Mouse (Mus musculus) neural tube, embryonic 14.5 days (tissue): ENCODE measurements around the gene Utp6. TPM values are rescaled to one million over a fixed set of nuclear protein-coding genes. Genes with fewer than 3 reads are reported as not detected.

Source experiments
- ATAC-seq: fragments of 200-750 bp; cut with Nextera tagmentation; 2 replicates; pipeline ENCODE4 v1.8.0; 2017; ENCODE audit warnings: low read depth, mild to moderate bottlenecking, moderate TSS enrichment, moderate library complexity
- H3K27ac ChIP-seq: fragments of 300-500 bp; sonication (generic); 2 replicates; pipeline ENCODE4 v1.5.1; 2014; ENCODE audit warnings: low read depth, mild to moderate bottlenecking, control low read depth, low read length, moderate library complexity, mixed read lengths
- H3K27me3 ChIP-seq: fragments of 300-500 bp; sonication (generic); 2 replicates; pipeline ENCODE4 v1.6.1; 2014; ENCODE audit warnings: low read length; ENCODE audit not compliant: control insufficient read depth, insufficient read depth
- H3K36me3 ChIP-seq: fragments of 300-500 bp; sonication (generic); 2 replicates; pipeline ENCODE4 v1.6.1; 2014; ENCODE audit warnings: low read length, mixed read lengths; ENCODE audit not compliant: control insufficient read depth, insufficient read depth
- H3K4me1 ChIP-seq: fragments of 300-500 bp; sonication (generic); 2 replicates; pipeline ENCODE4 v1.6.1; 2014; ENCODE audit warnings: low read length; ENCODE audit not compliant: control insufficient read depth, insufficient read depth
- H3K4me2 ChIP-seq: fragments of 300-500 bp; sonication (generic); 2 replicates; pipeline ENCODE4 v1.6.1; 2014; ENCODE audit warnings: mild to moderate bottlenecking, low read depth, low read length, control low read depth
- H3K4me3 ChIP-seq: fragments of 300-500 bp; sonication (generic); 2 replicates; pipeline ENCODE4 v1.5.1; 2014; ENCODE audit warnings: low read depth, low read length, control low read depth, mixed read lengths
- H3K9ac ChIP-seq: fragments of 300-500 bp; sonication (generic); replicated peaks from 2 replicates; pipeline ENCODE4 v1.6.1; 2014; ENCODE audit warnings: low read depth, mild to moderate bottlenecking, control low read depth, low read length, mixed read lengths
- H3K9me3 ChIP-seq: fragments of 300-500 bp; sonication (generic); 2 replicates; pipeline ENCODE4 v1.6.1; 2016; ENCODE audit warnings: low read length; ENCODE audit not compliant: control insufficient read depth
- WGBS: fragments of 180-500 bp; shearing (Covaris S2); extraction: QIAGEN DNeasy Blood & Tissue Kit; methylation state at CpG from one replicate; pipeline ENCODE4 v1.1.7; 2014; 5-methylcytosine and 5-hydroxymethylcytosine counted together
- polyA plus RNA-seq: library from polyadenylated mRNA; unstranded; fragments of >200 nt; fragmentation: Nextera tagmentation; extraction: Ambion mirVana; gene quantifications from 2 replicates; pipeline ENCODE4 v1.2.1, GENCODE M21; 2014

Utp6 gene
- polyA plus RNA-seq, 1 experiment from 2014 or later = 42.8 TPM

- no peak overlapping the region for H3K9ac ChIP-seq
- H3K36me3 ChIP-seq = no peaks in the 10 kb centered on the region
- no peak for ATAC-seq
- H3K27ac ChIP-seq = no peak overlapping the region
- H3K27me3 ChIP-seq = no peaks in the 10 kb centered on the region
- H3K4me1 ChIP-seq = no peaks in the 10 kb centered on the region
- H3K9me3 ChIP-seq = no peaks in the 10 kb centered on the region
- H3K4me2 ChIP-seq = no peak overlapping the region
- WGBS = 86% methylated on average over 1 of the region's 1 CpGs
- H3K4me3 ChIP-seq = no peak overlapping the region
Measured at GRCm38 (mm10) chr11:79922766-79923165, 39.4 kb downstream of the Utp6 start.

GRCm38 (mm10) chr11:79922157-79922556 is 40.0 kb downstream of the Utp6 start:
- Histone ChIP-seq H3K4me1 (no peaks in the 10 kb centered on the region), H3K27me3 (no peaks in the 10 kb centered on the region), H3K4me3 (no peak overlapping the region), H3K36me3 (no peaks in the 10 kb centered on the region), H3K27ac (no peak overlapping the region), H3K9me3 (no peaks in the 10 kb centered on the region), H3K4me2 (no peak overlapping the region), H3K9ac (no peak overlapping the region)
- WGBS = 84% methylated on average over 3 of the region's 3 CpGs
- no peak for ATAC-seq

- H3K4me2 ChIP-seq = no peak overlapping the region
- no peaks in the 10 kb centered on the region for H3K36me3 ChIP-seq
- WGBS = 62% methylated on average over 5 of the region's 5 CpGs
- no peaks in the 10 kb centered on the region for H3K9me3 ChIP-seq
- no peak overlapping the region for H3K9ac ChIP-seq
- H3K27ac ChIP-seq = no peak overlapping the region
- H3K27me3 ChIP-seq = no peaks in the 10 kb centered on the region
- H3K4me1 ChIP-seq = no peaks in the 10 kb centered on the region
- no peak for ATAC-seq
- H3K4me3 ChIP-seq = no peak overlapping the region
Measured at GRCm38 (mm10) chr11:79920505-79921025, 41.6 kb downstream of the Utp6 start.

- Histone ChIP-seq H3K4me3 (no peak overlapping the region), H3K27me3 (no peaks in the 10 kb centered on the region), H3K9me3 (no peaks in the 10 kb centered on the region), H3K36me3 (no peaks in the 10 kb centered on the region), H3K4me2 (no peak overlapping the region), H3K27ac (no peak overlapping the region), H3K9ac (no peak overlapping the region), H3K4me1 (no peaks in the 10 kb centered on the region)
- 26% methylated on average over 13 of the region's 13 CpGs for WGBS
- ATAC-seq = peak; percentile 54; the same call in 1 of the 2 replicates
Measured at GRCm38 (mm10) chr11:79919685-79920504, 42.3 kb downstream of the Utp6 start.

- no peak for ATAC-seq
- no peak overlapping the region for H3K9ac ChIP-seq
- H3K36me3 ChIP-seq = no peaks in the 10 kb centered on the region
- H3K4me3 ChIP-seq = no peak overlapping the region
- H3K27me3 ChIP-seq = no peaks in the 10 kb centered on the region
- 35% methylated on average over 9 of the region's 9 CpGs for WGBS
- no peak overlapping the region for H3K27ac ChIP-seq
- no peak overlapping the region for H3K4me2 ChIP-seq
- H3K4me1 ChIP-seq = no peaks in the 10 kb centered on the region
- no peaks in the 10 kb centered on the region for H3K9me3 ChIP-seq
Measured at GRCm38 (mm10) chr11:79915696-79916349, 46.4 kb downstream of the Utp6 start.

GRCm38 (mm10) chr11:79908600-79909483 is 53.3 kb downstream of the Utp6 start:
- Histone ChIP-seq H3K4me1 (no peaks in the 10 kb centered on the region), H3K4me3 (no peak overlapping the region), H3K27me3 (no peaks in the 10 kb centered on the region), H3K27ac (peak overlapping the region; percentile 28; the same call in 1 of the 2 replicates), H3K4me2 (no peak overlapping the region), H3K36me3 (no peaks in the 10 kb centered on the region), H3K9ac (no peak overlapping the region), H3K9me3 (no peaks in the 10 kb centered on the region)
- no peak; the same call in 1 of the 2 replicates for ATAC-seq
- WGBS = 56% methylated on average over 14 of the region's 14 CpGs

- ATAC-seq = no peak
- 71% methylated on average over 9 of the region's 9 CpGs for WGBS
- H3K27ac ChIP-seq = no peak overlapping the region
- no peak overlapping the region for H3K9ac ChIP-seq
- no peaks in the 10 kb centered on the region for H3K36me3 ChIP-seq
- H3K4me3 ChIP-seq = no peak overlapping the region
- no peaks in the 10 kb centered on the region for H3K4me1 ChIP-seq
- no peak overlapping the region for H3K4me2 ChIP-seq
- H3K27me3 ChIP-seq = no peaks in the 10 kb centered on the region
- H3K9me3 ChIP-seq = no peaks in the 10 kb centered on the region
Measured at GRCm38 (mm10) chr11:79906920-79907319, 55.3 kb downstream of the Utp6 start.

- H3K36me3 ChIP-seq = no peaks in the 10 kb centered on the region
Measured at GRCm38 (mm10) chr11:79902881-79903481, 59.2 kb downstream of the Utp6 start.

More at GRCm38 (mm10) chr11:79902881-79903481, 59.2 kb downstream of the Utp6 start:
- H3K4me1 ChIP-seq = no peaks in the 10 kb centered on the region
- no peak overlapping the region for H3K9ac ChIP-seq
- WGBS = 86% methylated on average over 6 of the region's 6 CpGs
- H3K4me2 ChIP-seq = no peak overlapping the region
- no peak for ATAC-seq
- H3K27me3 ChIP-seq = no peaks in the 10 kb centered on the region
- no peak overlapping the region for H3K27ac ChIP-seq
- H3K4me3 ChIP-seq = no peak overlapping the region
- H3K9me3 ChIP-seq = no peaks in the 10 kb centered on the region
